Mouse (Mus musculus): ENCODE measurements around the gene Dpagt1. TPM values are rescaled to one million over a fixed set of nuclear protein-coding genes. Genes with fewer than 3 reads are reported as not detected.
"Not testable (repeated sequence)": the region's sequence is repeated elsewhere in the genome, so short reads cannot be mapped to it uniquely, and the experiment has no call there.

The Dpagt1 gene
- polyA plus RNA-seq, 1 experiment: 24.0 TPM

DNA sequence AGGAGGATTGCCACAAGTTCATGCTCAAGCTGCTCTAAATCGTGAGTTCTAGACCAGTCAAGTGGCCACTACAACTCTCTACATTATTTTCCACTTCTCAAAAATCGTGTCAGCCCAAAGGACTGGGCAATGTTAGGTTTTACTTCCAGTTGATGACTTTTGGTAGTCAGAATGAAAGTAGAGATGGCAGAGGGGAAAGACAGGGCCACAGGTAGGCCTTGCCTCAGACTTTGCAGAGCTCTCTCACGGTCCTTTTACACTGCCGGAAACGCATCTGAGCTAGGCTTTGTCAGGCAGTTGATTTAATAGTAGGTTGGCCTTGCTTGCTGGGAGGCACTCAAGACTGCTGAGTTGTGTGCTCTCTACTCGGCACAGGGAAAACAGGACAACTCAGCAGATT lies 1.7 kb upstream of the Dpagt1 start:
- H3K27me3 ChIP-seq (ENCODE audit: control insufficient read depth, insufficient read depth, low read length): no peaks in the 10 kb centered on the region
- no peak overlapping the region for H3K4me3 ChIP-seq (ENCODE audit: extremely low read depth, insufficient read depth, insufficient read length)
- peaks cover 8% of the 10 kb centered on the region; the same call in 1 of the 2 replicates for H3K4me1 ChIP-seq (ENCODE audit: control insufficient read depth, insufficient read depth, insufficient read length)
- TF ChIP-seq CTCF (IDR thresholded peaks at IDR 0.05; ENCODE audit: extremely low read depth, insufficient read depth, insufficient read length, insufficient replicate concordance): no peak
- TF ChIP-seq POLR2A (IDR thresholded peaks at IDR 0.05; ENCODE audit: low read depth, low read length): no peak
- WGBS: 79% methylated on average over 6 of the region's 6 CpGs
- no peak for DNase-seq (ENCODE audit: low read depth in 1 of 2, low spot score in 2 of 2)
- 0 out of 2 replicates have a peak, but pooled peaks cover 1% of the 10 kb centered on the region for H3K36me3 ChIP-seq (ENCODE audit: control insufficient read depth, insufficient read depth, low read length)
- no peak overlapping the region for H3K27ac ChIP-seq (ENCODE audit: insufficient read depth, low read length)

- H3K36me3 ChIP-seq (ENCODE audit: control insufficient read depth, insufficient read depth, low read length); DNase-seq (ENCODE audit: low read depth in 1 of 2, low spot score in 2 of 2); H3K27me3 ChIP-seq (ENCODE audit: control insufficient read depth, insufficient read depth, low read length); H3K4me1 ChIP-seq (ENCODE audit: control insufficient read depth, insufficient read depth, insufficient read length); H3K27ac ChIP-seq (ENCODE audit: insufficient read depth, low read length); H3K4me3 ChIP-seq (ENCODE audit: extremely low read depth, insufficient read depth, insufficient read length): not testable (repeated sequence)
- 60% methylated on average over 7 of the region's 8 CpGs for WGBS
Measured at GRCm38 (mm10) chr9:44325032-44325767, 619 bp upstream of the Dpagt1 start.

DNA sequence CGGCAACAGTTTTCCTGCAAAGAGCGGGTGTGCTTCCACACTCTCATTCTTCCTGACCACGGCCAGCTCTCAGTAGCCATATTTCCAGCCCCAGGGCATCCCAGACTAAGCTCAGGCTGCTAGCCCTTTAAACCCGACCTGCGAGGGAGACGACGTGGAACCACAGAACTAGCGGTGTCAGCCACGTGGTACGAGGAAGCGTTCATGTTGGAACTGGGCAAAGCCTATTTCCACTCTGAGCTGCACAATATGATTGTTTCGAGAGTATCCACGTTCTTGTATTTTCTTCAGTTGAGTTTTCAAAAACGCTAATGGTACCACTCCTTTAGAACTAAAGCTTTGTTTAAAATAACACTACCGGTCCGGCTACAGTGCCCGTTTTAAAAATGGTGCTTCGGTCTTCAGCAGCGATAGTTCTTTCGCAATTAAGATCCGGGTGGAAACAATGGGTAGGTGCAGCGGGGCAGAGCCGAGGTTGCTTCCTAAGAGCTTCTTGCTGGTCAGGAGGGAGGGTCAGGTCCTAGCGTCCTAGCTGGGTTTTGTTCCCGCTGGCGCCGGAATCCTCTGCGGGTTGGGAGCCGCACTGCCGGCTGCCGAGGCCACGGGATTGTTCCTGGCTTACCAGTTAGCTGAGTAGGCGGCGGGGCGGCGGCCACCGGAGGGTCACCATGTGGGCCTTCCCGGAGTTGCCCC lies 698 bp downstream of the Dpagt1 start:
- Histone ChIP-seq H3K4me1 (ENCODE audit: control insufficient read depth, insufficient read depth, insufficient read length) (peaks cover 2% of the 10 kb centered on the region; the same call in 1 of the 2 replicates), H3K27ac (ENCODE audit: insufficient read depth, low read length) (peak overlapping the region; percentile 52), H3K27me3 (ENCODE audit: control insufficient read depth, insufficient read depth, low read length) (no peaks in the 10 kb centered on the region), H3K36me3 (ENCODE audit: control insufficient read depth, insufficient read depth, low read length) (0 out of 2 replicates have a peak, but pooled peaks cover 3% of the 10 kb centered on the region), H3K4me3 (ENCODE audit: extremely low read depth, insufficient read depth, insufficient read length) (peak overlapping the region; percentile 78)
- peak; percentile 73 to 75 for DNase-seq (ENCODE audit: low read depth in 1 of 2, low spot score in 2 of 2)
- WGBS: under 1% methylated on average over 38 of the region's 38 CpGs
- TF ChIP-seq POLR2A (IDR thresholded peaks at IDR 0.05; ENCODE audit: low read depth, low read length) (peak; percentile 25; the same call in 1 of the 2 replicates), CTCF (IDR thresholded peaks at IDR 0.05; ENCODE audit: extremely low read depth, insufficient read depth, insufficient read length, insufficient replicate concordance) (no peak)

GRCm38 (mm10) chr9:44327064-44327711 lies 1.4 kb downstream of the Dpagt1 start:
- H3K4me3 ChIP-seq (ENCODE audit: extremely low read depth, insufficient read depth, insufficient read length): peak overlapping the region; percentile 78
- TF ChIP-seq CTCF (IDR thresholded peaks at IDR 0.05; ENCODE audit: extremely low read depth, insufficient read depth, insufficient read length, insufficient replicate concordance) (no peak), POLR2A (IDR thresholded peaks at IDR 0.05; ENCODE audit: low read depth, low read length) (no peak)
- 2% methylated on average over 22 of the region's 22 CpGs for WGBS
- peak overlapping the region; percentile 52; the same call in 1 of the 2 replicates for H3K27ac ChIP-seq (ENCODE audit: insufficient read depth, low read length)
- peaks cover 2% of the 10 kb centered on the region; the same call in 1 of the 2 replicates for H3K4me1 ChIP-seq (ENCODE audit: control insufficient read depth, insufficient read depth, insufficient read length)
- no peak for DNase-seq (ENCODE audit: low read depth in 1 of 2, low spot score in 2 of 2)
- 0 out of 2 replicates have a peak, but pooled peaks cover 4% of the 10 kb centered on the region for H3K36me3 ChIP-seq (ENCODE audit: control insufficient read depth, insufficient read depth, low read length)
- H3K27me3 ChIP-seq (ENCODE audit: control insufficient read depth, insufficient read depth, low read length): no peaks in the 10 kb centered on the region

GRCm38 (mm10) chr9:44327926-44328325 lies 2.1 kb downstream of the Dpagt1 start:
- H3K36me3 ChIP-seq (ENCODE audit: control insufficient read depth, insufficient read depth, low read length): peaks cover 7% of the 10 kb centered on the region; the same call in 1 of the 2 replicates
- peaks cover 2% of the 10 kb centered on the region; the same call in 1 of the 2 replicates for H3K4me1 ChIP-seq (ENCODE audit: control insufficient read depth, insufficient read depth, insufficient read length)
- H3K27me3 ChIP-seq (ENCODE audit: control insufficient read depth, insufficient read depth, low read length): no peaks in the 10 kb centered on the region
- 94% methylated on average over 5 of the region's 5 CpGs for WGBS
- TF ChIP-seq POLR2A (IDR thresholded peaks at IDR 0.05; ENCODE audit: low read depth, low read length) (no peak), CTCF (IDR thresholded peaks at IDR 0.05; ENCODE audit: extremely low read depth, insufficient read depth, insufficient read length, insufficient replicate concordance) (no peak)
- H3K27ac ChIP-seq (ENCODE audit: insufficient read depth, low read length): no peak overlapping the region
- DNase-seq (ENCODE audit: low read depth in 1 of 2, low spot score in 2 of 2): no peak
- peak overlapping the region; percentile 0; the same call in 1 of the 2 replicates for H3K4me3 ChIP-seq (ENCODE audit: extremely low read depth, insufficient read depth, insufficient read length)

GRCm38 (mm10) chr9:44330736-44331135 lies 4.9 kb downstream of the Dpagt1 start:
- WGBS: 59% methylated on average over 6 of the region's 6 CpGs
- H3K4me1 ChIP-seq (ENCODE audit: control insufficient read depth, insufficient read depth, insufficient read length): peaks cover 2% of the 10 kb centered on the region; the same call in 1 of the 2 replicates
- H3K4me3 ChIP-seq (ENCODE audit: extremely low read depth, insufficient read depth, insufficient read length): no peak overlapping the region
- H3K27me3 ChIP-seq (ENCODE audit: control insufficient read depth, insufficient read depth, low read length): no peaks in the 10 kb centered on the region
- H3K27ac ChIP-seq (ENCODE audit: insufficient read depth, low read length): no peak overlapping the region
- DNase-seq (ENCODE audit: low read depth in 1 of 2, low spot score in 2 of 2): no peak
- peaks cover 8% of the 10 kb centered on the region; the same call in 1 of the 2 replicates for H3K36me3 ChIP-seq (ENCODE audit: control insufficient read depth, insufficient read depth, low read length)
- TF ChIP-seq CTCF (IDR thresholded peaks at IDR 0.05; ENCODE audit: extremely low read depth, insufficient read depth, insufficient read length, insufficient replicate concordance) (no peak), POLR2A (IDR thresholded peaks at IDR 0.05; ENCODE audit: low read depth, low read length) (no peak)
